Mouse (Mus musculus) liver, postnatal 0 days (tissue): Measurements from ENCODE around the gene Rbms3. TPM values are rescaled to one million over a fixed set of nuclear protein-coding genes. Genes with fewer than 3 reads are reported as not detected.

Experiments used
- ATAC-seq: fragments of 200-750 bp; cut with Nextera tagmentation; 2 replicates; pipeline ENCODE4 v1.8.0; 2017; ENCODE audit warnings: mild to moderate bottlenecking, moderate library complexity
- DNase-seq: peaks from one replicate; pipeline ENCODE4 v3.0.0-alpha.2; 2016
- H3K27ac ChIP-seq: fragments of 300-500 bp; sonication (generic); 2 replicates; pipeline ENCODE4 v1.5.1; 2014; ENCODE audit warnings: antibody characterized with exemption, moderate library complexity, mild to moderate bottlenecking, low read depth
- H3K27me3 ChIP-seq: fragments of 300-500 bp; sonication (generic); 2 replicates; pipeline ENCODE4 v1.6.1; 2014; ENCODE audit warnings: low read length, control low read depth, mixed read lengths; ENCODE audit not compliant: insufficient read depth
- H3K36me3 ChIP-seq: fragments of 300-500 bp; sonication (generic); replicated peaks from 2 replicates; pipeline ENCODE4 v1.6.1; 2014; ENCODE audit warnings: mild to moderate bottlenecking, control low read depth, low read length, moderate library complexity, mixed read lengths; ENCODE audit not compliant: insufficient read depth
- H3K4me1 ChIP-seq: fragments of 300-500 bp; sonication (generic); 2 replicates; pipeline ENCODE4 v1.6.1; 2014; ENCODE audit warnings: antibody characterized with exemption, mild to moderate bottlenecking, control low read depth; ENCODE audit not compliant: insufficient read depth
- H3K4me2 ChIP-seq: fragments of 300-500 bp; sonication (generic); 2 replicates; pipeline ENCODE4 v1.6.1; 2014; ENCODE audit warnings: low read depth, mild to moderate bottlenecking, low read length, moderate library complexity, mixed read lengths
- H3K4me3 ChIP-seq: fragments of 300-500 bp; sonication (generic); 2 replicates; pipeline ENCODE4 v1.5.1; 2014; ENCODE audit warnings: low read depth, low read length
- H3K9ac ChIP-seq: fragments of 300-500 bp; sonication (generic); replicated peaks from 2 replicates; pipeline ENCODE4 v1.6.1; 2014; ENCODE audit warnings: mild to moderate bottlenecking, moderate library complexity
- H3K9me3 ChIP-seq: fragments of 300-500 bp; sonication (generic); 2 replicates; pipeline ENCODE4 v1.6.1; 2016; ENCODE audit warnings: mild to moderate bottlenecking, control low read depth, low read length, mixed read lengths
- CTCF ChIP-seq: sonication (generic); IDR thresholded peaks from 2 replicates; pipeline ENCODE4 v1.5.1; 2016; ENCODE audit warnings: antibody characterized with exemption, low read depth
- EP300 ChIP-seq: IDR thresholded peaks from 2 replicates; pipeline ENCODE4 v1.6.1; 2016; ENCODE audit warnings: antibody characterized with exemption, low read depth, mild to moderate bottlenecking
- WGBS: fragments of 180-500 bp; shearing (Covaris S2); extraction: QIAGEN DNeasy Blood & Tissue Kit; methylation state at CpG from one replicate; pipeline ENCODE4 v1.1.7; 2014; ENCODE audit not compliant: insufficient replicate concordance; 5-methylcytosine and 5-hydroxymethylcytosine counted together
- polyA plus RNA-seq: library from polyadenylated mRNA; unstranded; fragments of >200 nt; fragmentation: Nextera tagmentation; extraction: Ambion mirVana; gene quantifications from 2 replicates; pipeline ENCODE4 v1.2.1, GENCODE M21; 2015

The Rbms3 gene
- polyA plus RNA-seq, 1 experiment from 2014 or later, result 2.8 TPM

GRCm38 (mm10) chr9:117222741-117223140 is 407.0 kb downstream of the Rbms3 start:
- no peaks in the 10 kb centered on the region for H3K4me1 ChIP-seq
- no peak overlapping the region for H3K27ac ChIP-seq
- 79% methylated on average over 8 of the region's 8 CpGs for WGBS
- H3K4me2 ChIP-seq, result no peak overlapping the region
- H3K9me3 ChIP-seq, result no peaks in the 10 kb centered on the region
- TF ChIP-seq EP300 (no peak), CTCF (no peak)
- H3K36me3 ChIP-seq, result no peaks in the 10 kb centered on the region
- no peak overlapping the region for H3K9ac ChIP-seq
- H3K27me3 ChIP-seq, result no peaks in the 10 kb centered on the region
- DNase-seq (no peak), ATAC-seq (no peak)
- H3K4me3 ChIP-seq, result no peak overlapping the region

GRCm38 (mm10) chr9:117221481-117221880 is 408.2 kb downstream of the Rbms3 start:
- Histone ChIP-seq H3K9me3 (no peaks in the 10 kb centered on the region), H3K36me3 (no peaks in the 10 kb centered on the region), H3K4me3 (no peak overlapping the region), H3K4me1 (no peaks in the 10 kb centered on the region), H3K4me2 (no peak overlapping the region), H3K27me3 (no peaks in the 10 kb centered on the region), H3K9ac (no peak overlapping the region), H3K27ac (no peak overlapping the region)
- TF ChIP-seq EP300, result no peak
- no peak for TF ChIP-seq CTCF
- no peak for ATAC-seq
- no peak for DNase-seq
- 74% methylated on average over 4 of the region's 4 CpGs for WGBS

- Histone ChIP-seq H3K27ac (no peak overlapping the region), H3K9ac (no peak overlapping the region), H3K36me3 (no peaks in the 10 kb centered on the region), H3K4me2 (no peak overlapping the region), H3K4me1 (no peaks in the 10 kb centered on the region), H3K27me3 (no peaks in the 10 kb centered on the region), H3K9me3 (no peaks in the 10 kb centered on the region), H3K4me3 (no peak overlapping the region)
- no peak for DNase-seq
- TF ChIP-seq EP300 (no peak), CTCF (no peak)
- 81% methylated on average over 9 of the region's 9 CpGs for WGBS
- ATAC-seq, result no peak
Observed at GRCm38 (mm10) chr9:117216026-117216755, 413.5 kb downstream of the Rbms3 start.

- Histone ChIP-seq H3K4me1 (no peaks in the 10 kb centered on the region), H3K36me3 (no peaks in the 10 kb centered on the region), H3K27ac (no peak overlapping the region), H3K27me3 (no peaks in the 10 kb centered on the region), H3K4me3 (no peak overlapping the region), H3K9ac (no peak overlapping the region), H3K4me2 (no peak overlapping the region), H3K9me3 (no peaks in the 10 kb centered on the region)
- DNase-seq (no peak), ATAC-seq (no peak)
- WGBS, result 66% methylated on average over 4 of the region's 4 CpGs
- TF ChIP-seq CTCF (no peak), EP300 (no peak)
Observed at GRCm38 (mm10) chr9:117212023-117212422, 417.7 kb downstream of the Rbms3 start.

GRCm38 (mm10) chr9:117210344-117210743 is 419.4 kb downstream of the Rbms3 start:
- Histone ChIP-seq H3K9me3 (no peaks in the 10 kb centered on the region), H3K4me3 (no peak overlapping the region), H3K4me1 (no peaks in the 10 kb centered on the region), H3K27me3 (no peaks in the 10 kb centered on the region), H3K9ac (no peak overlapping the region), H3K27ac (no peak overlapping the region), H3K4me2 (no peak overlapping the region), H3K36me3 (no peaks in the 10 kb centered on the region)
- ATAC-seq (no peak), DNase-seq (no peak)
- 66% methylated on average over 2 of the region's 2 CpGs for WGBS
- no peak for TF ChIP-seq CTCF
- TF ChIP-seq EP300, result no peak

- Histone ChIP-seq H3K4me1 (no peaks in the 10 kb centered on the region), H3K4me3 (no peak overlapping the region), H3K27ac (no peak overlapping the region), H3K4me2 (no peak overlapping the region), H3K27me3 (no peaks in the 10 kb centered on the region), H3K36me3 (no peaks in the 10 kb centered on the region), H3K9me3 (no peaks in the 10 kb centered on the region), H3K9ac (no peak overlapping the region)
- DNase-seq (no peak), ATAC-seq (no peak)
- no peak for TF ChIP-seq CTCF
- no peak for TF ChIP-seq EP300
- 55% methylated on average over 6 of the region's 6 CpGs for WGBS
Observed at GRCm38 (mm10) chr9:117205395-117205794, 424.3 kb downstream of the Rbms3 start.
